Mouse (Mus musculus) urinary bladder, postnatal 25 days (tissue): ENCODE data around the gene Foxo3.
A peak's percentile ranks its signal among the peaks of the same experiment; 100 is the strongest.

Source experiments
- DNase-seq: peaks from one replicate; pipeline ENCODE4 v3.0.0; 2022; ENCODE audit warnings: low spot score

Foxo3 gene

DNA sequence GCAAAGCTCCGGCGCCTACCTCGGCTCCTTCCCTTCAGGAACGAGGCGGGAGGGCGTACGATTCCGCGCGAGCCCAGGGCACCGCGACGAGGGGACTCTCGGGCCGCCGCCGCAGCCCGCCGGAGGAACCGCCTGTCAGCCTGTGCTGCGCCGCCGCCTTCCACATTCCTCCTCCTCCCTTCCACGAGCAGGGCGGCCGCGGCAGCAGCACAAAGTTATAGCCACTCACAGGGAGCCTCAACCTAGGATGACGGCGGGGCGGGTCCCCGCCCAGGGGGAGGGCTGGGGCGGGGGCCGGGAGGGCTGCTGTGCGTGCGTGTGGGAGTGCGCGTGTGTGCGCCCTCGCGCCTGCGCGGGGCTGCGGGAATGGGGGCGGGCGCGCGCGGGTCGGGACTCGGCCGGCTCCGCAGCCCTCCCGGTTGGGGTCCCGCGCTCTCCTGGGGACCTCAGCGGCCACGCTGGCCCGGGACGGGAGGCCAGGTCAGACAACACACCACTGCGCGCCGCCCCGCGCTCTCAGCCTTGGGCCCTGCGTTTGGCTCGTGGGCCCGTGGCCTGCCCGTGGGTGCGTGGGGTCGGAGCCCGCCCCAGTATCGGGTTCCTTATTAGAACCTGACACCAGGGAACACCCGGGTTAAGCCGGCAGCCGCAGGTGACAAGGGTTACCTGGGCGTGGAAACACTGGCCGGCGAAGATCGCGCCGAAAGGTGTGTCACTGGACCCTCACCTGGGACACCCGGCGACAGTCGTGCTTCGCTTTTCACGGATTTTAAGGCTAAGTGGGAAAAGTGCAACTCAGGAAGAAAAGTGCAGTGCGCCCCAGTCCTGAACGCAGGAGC, at the start of gene Foxo3:
Gene Foxo3 (minus strand): TSS at position 249 of the 839 bp plus-strand sequence.
- peak; percentile 79 for DNase-seq

DNA sequence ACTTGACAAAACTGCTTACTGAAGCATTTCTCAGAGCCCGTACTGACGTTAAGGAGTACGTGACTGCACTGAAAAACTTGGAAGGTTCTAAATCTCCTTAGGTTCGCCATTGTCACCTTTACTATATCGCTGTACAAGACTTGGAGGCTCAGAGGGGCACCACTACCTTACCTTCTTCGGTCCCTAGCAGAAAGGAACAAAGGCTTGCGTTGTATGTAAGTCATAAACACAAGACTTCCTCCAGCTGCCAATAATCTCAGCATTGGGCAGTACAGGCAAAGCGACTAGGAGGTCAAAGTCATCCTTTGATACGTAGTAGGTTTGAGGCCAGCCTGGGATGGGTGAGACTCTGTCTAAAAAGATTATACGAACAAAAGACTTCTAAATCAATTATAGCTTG, 48.8 kb upstream of the Foxo3 start:
- no peak for DNase-seq

DNA sequence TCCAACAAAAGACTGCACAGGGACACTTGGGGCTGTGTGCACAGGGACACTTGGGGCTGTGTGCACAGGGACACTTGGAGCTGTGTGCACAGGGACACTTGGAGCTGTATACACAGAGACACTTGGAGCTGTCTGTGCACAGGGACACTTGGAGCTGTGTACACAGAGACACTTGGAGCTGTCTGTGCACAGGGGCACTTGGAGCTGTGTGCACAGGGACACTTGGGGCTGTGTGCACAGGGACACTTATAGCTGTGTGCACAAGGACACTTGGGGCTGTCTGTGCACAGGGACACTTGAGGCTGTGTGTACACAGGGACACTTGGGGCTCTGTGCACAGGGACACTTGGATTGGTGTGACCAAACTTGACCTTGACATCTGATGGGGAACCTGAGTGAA, 47.4 kb upstream of the Foxo3 start:
- no peak for DNase-seq

DNA sequence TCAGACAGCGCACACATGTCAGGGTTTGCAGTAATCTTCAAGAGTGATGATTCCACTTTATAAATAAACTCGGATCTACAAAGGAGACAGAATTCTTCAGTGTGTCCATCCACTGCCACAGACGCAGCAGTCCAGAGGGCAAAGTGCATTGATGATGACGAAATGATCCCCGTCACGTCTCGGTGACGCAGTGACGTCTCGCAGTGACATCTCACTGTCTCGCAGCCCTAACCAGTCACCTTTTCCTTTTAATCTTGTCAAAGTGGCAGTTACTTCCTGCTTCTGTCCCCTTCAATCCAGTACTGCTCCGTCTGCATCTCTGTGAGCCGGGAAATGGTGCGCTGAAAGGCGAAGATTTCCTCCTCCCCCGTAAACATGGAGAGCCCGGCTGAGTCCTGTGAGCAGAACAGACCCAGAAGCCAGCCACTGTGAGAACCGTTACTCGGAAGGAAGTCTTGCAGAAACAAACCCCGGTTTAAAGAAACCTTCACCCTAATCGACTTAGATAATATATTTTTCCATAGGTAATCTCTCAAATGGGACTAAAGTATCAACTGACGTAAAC, 36.7 kb upstream of the Foxo3 start:
- no peak for DNase-seq

DNA sequence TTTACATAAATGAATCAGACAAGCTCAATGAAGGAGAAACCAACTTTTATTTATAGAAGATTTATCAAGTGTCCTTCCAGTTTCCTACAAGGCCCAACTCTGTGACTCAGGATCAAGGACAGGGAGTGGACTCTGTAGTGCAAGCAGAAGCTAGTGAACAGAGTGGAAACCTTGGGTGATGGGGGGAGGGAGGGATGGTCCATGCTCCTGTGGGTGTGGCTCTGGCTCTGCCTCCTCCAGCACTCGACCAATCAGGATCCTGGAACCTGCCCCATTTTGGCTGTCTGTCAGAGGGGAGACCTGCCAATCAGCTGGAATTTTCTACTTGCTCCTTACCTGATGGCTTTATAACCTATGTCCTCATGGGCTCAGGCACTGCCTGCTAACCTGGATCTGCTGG, 36.0 kb upstream of the Foxo3 start:
- DNase-seq: no peak

DNA sequence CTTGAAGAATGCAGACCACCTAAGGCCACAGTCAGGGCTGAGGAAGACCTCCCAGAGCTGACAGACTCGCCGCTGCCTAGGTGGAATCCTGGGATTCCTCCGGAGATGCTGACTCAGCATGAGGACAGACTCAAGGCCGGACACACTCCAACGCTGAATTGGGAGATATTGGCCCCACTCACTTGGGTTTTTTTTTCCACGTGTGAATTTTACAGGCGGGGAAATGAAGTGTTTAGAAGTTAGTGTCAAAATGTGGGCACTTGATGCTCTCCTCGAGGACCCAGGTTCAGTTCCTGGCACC, 32.1 kb upstream of the Foxo3 start:
- no peak for DNase-seq

DNA sequence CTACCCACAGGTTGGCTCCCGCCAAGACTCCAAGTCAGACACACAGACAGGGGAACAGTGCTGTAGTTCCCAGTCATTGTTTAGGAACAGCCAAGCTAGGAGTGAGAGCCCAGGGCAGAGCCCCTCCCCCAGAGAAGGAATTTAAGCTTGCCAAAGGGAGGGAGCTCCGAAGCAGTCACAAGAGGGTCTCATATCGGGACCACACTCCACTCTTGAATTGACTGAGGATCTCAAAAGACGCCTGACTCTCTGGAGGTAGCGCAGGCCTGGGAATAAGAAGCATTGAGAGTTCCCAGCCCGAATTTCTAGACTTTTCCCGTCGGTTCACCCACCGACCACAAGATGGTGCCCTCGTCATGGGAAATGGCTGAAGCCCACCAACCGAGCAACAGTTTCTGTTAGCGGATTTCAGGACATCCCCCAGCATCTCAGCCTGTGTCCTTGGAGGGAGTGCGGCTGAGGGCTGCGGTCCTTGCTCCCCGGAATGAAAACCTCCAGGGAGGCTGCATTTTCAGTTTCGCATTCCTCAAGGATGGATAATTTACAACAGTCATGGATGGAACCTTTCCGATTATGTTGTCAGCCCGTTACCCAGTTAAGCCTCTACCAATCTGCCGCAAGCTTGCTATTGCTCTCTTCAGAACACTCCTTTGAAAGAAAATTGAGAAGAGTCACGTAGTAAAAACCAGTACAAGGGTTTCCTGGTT, 31.6 kb upstream of the Foxo3 start:
- peak; percentile 68 for DNase-seq

DNA sequence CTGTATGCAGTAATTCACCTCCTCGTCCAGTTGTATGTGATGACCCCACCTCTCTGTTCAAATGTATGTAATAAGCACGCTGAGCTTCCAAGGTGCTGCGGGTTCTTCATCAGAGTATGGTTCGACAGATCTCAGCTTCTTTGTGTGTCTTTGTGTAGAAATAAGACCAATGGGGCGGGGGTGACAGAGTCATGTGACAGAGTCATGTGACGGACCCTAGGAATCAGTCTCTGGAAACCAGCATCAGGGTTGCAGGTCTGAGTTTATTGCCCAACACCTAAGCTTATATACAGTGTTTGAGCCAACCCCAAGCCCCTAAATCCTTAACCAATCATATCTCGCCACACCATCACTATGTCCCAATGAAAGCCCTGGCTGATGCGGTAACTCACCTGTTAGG, 29.9 kb upstream of the Foxo3 start:
- DNase-seq: no peak

DNA sequence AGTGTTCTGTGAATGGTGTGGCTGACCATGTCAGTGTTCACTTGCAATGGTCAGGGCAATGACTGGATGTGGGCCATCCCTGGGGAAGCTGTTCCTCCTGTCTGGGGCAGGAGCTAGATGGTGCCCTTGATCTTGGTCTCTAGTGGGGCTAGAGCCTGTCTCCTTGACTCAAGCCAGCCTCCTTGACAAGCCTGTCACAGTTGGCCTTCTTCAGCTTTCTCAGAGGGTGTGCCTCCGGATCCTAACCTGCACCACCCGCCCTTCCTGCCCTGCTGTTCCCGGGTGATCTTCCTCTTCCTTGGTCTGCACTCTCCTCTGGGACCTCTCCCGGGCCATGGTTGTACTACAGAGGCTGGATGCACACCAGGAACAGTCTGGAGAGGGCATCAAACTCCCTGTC, 24.2 kb upstream of the Foxo3 start:
- no peak for DNase-seq

DNA sequence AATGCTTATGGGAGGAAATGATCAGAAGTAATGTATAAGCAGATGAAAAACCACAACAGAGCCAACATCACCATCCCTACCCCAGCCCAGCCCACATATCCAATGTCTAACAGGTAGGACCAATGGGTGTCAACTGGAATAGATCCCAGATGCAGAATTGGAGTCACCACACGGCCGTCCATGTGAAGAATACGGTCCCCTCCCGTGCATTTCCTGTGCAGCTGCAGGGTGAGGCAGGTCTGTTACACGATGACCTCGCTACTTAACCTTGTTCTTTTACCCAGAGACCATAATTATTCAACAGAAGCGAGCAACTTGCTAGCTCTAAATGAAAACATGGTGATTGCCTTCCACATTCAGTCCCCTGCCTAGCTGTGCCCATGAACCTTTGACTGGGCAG, 23.4 kb upstream of the Foxo3 start:
- DNase-seq: no peak

DNA sequence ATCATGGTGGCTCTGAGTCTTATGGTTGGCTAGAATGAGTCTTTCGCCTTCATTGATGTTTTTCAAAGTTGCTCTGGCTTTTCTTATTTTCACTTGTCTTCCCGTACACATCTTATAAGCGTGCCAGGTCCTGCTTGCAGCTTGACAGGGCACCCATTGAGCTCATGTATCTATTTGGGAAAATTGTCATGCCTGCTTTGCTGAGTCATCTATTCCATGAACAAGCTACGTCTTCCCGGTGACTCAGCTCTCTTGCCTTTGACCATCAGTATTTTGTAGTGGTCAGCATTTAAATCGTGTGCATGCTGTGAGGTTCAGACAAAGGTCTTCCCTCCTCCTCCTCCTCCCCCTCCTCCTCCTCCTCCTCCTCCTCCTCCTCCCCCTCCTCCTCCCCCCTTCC, 22.9 kb upstream of the Foxo3 start:
- DNase-seq: no peak

DNA sequence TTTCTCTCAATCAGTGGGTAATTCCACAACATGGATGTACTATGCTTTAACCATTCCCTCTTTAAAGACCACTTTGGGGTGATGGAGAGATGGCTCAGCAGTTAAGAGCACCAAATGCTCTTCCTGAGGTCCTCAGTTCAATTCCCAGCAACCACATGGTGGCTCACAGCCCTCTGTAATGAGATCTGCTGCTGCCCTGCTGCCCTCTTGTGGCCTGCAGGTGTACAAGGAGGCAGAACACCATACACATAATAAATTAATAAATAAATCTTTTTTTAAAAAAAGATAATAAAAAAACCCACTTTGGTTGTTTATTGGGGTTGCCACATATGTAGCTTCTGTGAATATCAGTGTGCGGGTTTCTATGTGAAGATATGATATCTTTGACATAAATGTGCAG, 21.4 kb upstream of the Foxo3 start:
- no peak for DNase-seq

DNA sequence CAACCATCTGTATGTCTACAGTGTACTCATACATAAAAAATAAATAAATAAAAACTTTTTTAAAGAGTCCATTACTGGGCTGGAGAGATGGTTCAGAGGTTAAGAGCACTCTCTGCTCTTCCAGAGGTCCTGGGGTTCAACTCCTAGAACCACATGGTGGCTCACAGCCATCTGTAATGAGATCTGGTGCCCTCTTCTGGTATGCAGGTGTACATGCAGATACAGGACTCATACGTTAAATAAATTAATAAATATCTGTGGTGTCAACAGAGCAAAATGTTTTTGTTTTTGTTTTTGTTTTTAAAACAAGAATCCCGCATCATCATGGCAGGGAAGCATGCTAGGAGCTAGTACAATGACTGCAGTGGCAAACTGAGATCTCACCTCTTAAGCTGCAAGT, 20.6 kb upstream of the Foxo3 start:
- no peak for DNase-seq

DNA sequence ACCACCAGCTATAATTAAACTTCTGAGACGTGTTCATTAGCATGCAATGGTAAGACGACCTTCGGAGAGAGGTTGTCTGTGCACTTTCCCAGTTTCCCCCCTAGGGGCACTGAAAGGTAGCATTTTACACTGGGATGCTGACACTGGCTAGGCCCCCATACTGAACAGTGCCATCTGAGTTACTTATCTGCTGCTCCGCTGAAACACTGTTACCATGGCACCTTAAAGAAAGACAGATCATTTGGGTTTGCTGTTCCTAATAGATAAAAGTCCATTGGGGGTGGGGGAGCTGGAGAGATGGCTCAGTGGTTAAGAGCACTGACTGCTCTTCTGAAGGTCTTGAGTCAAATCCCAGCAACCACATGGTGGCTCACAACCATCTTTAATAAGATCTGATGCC, 20.0 kb upstream of the Foxo3 start:
- DNase-seq: no peak

DNA sequence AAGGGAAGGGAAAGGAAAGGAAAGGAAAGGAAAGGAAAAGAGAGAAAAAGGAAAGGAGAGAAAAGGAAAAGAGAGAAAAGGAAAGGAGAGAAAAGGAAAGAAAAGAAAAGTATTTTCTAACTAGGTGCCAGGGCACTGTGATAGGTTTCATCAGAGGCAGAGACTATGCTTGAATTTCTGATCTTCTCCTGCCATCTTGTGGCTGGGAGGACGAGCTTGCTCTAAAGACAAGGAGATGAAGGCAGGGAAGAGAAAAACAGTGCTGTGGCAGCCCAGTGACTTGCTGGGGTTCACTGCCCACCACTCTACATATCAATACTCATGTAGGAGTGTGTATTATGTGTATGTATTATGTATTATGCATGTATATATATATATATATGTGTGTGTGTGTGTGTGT, 18.5 kb upstream of the Foxo3 start:
- DNase-seq: no peak

DNA sequence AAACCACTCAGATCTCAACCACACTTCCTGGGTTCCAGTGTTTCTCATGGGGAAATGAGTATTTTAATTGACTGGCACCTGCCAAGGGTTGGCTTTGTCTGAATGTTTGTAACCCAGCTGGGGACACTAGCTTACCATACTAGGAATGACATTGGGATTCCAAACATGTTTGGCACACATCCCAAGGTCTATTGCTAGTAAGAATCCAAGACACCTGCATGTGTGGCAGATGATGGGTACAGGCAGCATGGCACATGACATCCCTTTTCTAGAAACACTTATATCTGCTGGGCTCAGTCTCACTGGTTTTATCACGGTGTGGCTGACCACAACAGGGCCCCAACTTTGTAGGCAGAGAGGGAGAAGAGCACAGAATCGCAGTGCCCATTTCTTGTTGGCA, 17.8 kb upstream of the Foxo3 start:
- DNase-seq: no peak

DNA sequence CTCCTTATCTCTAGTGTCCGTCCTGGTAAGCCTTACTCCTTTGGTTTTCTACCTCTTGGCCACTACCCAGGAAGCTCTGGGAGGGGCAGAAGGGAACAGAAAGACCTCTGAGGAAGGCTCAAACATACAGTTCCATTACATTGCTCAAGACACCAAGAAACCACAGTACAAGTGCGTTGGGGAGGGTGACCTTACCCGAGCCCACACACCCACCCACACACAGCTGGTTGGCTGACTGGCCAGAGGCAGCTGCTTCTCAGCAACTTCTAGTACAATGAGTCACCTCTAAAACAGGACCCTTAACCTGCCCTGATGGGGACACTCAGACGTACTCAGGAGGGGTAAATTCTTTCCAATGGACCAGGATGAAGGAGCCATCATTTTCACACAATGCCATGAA, 17.3 kb upstream of the Foxo3 start:
- no peak for DNase-seq

DNA sequence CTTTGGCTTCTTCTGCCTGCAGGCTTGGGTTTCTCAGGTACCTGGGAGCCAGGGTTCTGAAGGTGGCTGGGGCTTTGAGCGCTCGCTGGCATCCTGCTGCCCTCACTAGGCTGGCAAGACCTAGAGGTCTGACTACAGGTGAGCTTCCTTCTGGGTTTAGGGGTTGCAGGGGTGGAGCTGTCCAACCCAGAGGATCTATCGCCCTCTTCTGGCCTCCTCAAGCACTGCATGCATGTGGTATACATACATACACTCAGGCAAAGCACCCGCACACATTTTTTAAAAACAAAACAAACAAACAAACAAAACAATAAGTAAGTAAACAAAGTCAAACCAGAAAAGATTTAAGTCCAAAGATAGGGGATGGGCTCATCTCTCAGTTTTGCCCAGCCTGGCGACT, 14.8 kb upstream of the Foxo3 start:
- peak; percentile 41 for DNase-seq

DNA sequence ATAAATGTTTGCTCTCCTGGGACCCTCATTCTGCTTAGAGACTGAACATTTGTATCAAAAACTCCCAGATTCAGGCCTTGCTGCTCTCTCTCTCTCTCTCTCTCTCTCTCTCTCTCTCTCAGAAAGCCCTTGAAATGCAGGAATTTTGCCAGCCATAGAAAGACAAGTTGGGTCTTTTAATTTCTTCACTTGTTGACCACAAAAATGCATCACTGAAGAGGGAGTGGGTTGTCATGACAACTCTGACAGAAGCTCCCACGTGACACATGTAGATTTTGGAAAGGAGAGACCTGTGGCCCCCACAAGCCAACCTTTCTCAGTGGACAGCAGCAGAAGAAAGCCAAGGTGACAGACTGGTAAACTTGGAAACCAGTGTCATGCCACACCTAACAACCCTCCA, 11.1 kb upstream of the Foxo3 start:
- no peak for DNase-seq

DNA sequence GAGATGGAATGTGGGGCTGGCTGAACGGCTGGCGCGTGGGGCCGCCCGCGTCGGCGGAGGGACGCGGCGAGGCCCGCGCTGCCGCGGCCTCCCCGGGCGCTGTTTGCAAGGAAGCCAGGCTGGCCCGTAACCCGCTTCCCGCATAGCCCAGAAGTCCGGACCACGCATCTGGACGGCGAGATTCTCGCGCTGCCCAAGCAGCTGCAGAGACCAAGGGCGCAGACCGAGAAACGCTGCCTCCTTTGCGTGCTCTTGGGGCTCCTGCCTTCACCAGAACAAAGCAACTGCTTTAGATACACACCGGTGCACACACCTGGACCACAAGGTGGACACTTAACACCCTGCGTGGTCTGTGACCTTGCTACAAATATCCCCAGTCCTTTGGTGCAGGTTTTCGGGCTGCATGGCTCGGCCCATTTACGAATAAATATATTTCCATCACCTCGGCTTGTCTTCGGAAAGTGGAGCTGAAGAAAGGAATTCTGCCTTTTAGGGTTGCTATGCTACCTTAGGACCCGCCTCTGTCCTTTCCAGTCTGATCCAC, 1.8 kb upstream of the Foxo3 start:
- DNase-seq: no peak

DNA sequence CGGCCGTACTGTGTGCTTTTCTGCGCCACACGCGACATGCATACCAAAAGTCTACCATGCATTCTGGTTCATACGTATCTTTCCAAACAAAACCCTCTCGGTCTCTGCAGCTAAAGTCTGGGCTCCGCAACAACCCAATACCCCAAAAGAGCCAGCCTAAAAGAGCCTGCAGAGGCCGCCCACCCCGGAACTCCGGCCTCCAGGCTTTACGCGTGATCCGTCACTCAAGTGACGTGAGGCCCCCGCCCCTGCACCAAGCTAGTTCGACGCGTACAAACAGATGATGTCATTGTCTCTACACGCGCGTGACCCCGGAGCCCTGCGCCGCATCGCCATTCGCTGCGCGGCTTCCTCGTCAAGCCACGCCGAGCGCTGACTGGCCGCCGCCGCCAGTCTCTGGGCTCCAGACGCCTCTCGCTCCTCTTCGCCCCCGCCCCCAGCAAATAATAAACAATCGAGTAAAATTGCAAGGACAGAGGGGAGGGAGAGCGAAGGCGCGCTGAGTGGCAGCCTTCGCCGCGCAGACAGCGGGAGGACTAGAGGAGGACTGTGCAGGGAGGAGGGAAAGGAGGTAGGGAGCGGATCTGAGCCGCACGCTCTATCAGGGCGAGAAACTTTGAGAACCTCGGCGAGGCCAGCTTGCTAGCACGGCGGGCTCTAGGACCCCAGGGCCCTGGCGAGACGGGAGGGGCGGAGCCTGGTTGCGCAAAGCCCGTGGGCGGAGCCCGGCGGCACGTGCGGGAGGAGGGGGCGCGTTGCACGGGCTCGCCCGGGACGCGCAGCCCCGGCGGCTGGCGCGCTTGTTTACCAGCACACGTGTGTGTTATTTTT, 1.1 kb upstream of the Foxo3 start:
- DNase-seq: peak; percentile 95

DNA sequence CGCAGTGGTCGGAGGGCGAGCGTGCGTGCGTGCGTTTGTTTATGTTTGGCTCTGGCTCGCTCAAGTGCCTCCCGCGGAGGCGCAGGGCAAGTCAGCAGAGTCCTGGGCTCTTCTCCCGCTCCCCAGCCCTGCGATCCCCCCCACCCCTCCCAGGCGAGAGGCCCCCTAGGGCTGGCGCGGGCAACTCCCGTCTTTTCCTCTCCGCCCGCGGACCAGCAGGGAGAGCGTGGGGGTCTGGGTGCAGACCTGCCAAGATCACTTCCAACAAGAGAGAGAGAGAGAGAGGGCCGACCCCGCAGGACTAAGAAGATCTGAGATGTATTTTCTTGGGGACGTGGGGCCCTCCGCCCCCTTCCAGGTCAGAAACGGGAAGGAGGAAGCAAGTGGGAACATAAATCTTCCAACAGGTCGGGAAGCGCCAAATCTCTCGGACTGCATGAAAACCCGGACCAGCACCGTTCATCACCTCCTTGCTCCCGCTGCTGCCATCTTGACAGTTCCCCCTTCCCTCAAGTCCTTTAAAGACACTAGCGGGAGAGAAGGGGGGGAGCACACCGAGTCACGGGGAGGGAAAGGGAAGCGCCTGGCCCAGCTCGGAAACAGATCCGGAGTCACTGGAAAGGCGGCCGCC, 569 bp downstream of the Foxo3 start:
- peak; percentile 16 for DNase-seq
